Mouse (Mus musculus): ENCODE measurements at regions not wholly inside any gene's neighbourhood (a gene's known extent, or its start where the extent isn't known, plus 50 kb on each side); places are given as distances from the start of the nearest gene placed in this dataset.
A peak's percentile ranks its signal among the peaks of the same experiment; 100 is the strongest.
"Not testable (repeated sequence)": the region's sequence is repeated elsewhere in the genome, so short reads cannot be mapped to it uniquely, and the experiment has no call there.

GRCm38 (mm10) chr4:131160135-131160534 lies 215.9 kb downstream of the Matn1 start:
- DNase-seq (ENCODE audit: low spot score) = peak; percentile 38

- no peak for DNase-seq (ENCODE audit: low spot score)
Observed at GRCm38 (mm10) chr4:131161501-131161900, 217.3 kb downstream of the Matn1 start.

- peak; percentile 31 for DNase-seq (ENCODE audit: low spot score)
Observed at GRCm38 (mm10) chr4:131163782-131164315, 219.7 kb downstream of the Matn1 start.

- no peak for DNase-seq (ENCODE audit: low spot score)
Observed at GRCm38 (mm10) chr4:131166574-131167270, 222.5 kb downstream of the Matn1 start.

GRCm38 (mm10) chr4:131167921-131168320 lies 223.7 kb downstream of the Matn1 start:
- no peak for DNase-seq (ENCODE audit: low spot score)

- DNase-seq (ENCODE audit: low spot score) = peak; percentile 35
Observed at GRCm38 (mm10) chr4:131173783-131174460, 229.7 kb downstream of the Matn1 start.

GRCm38 (mm10) chr4:131176701-131177100 lies 232.5 kb downstream of the Matn1 start:
- no peak for DNase-seq (ENCODE audit: low spot score)

GRCm38 (mm10) chr4:131177889-131178288 lies 233.7 kb downstream of the Matn1 start:
- peak; percentile 59 for DNase-seq (ENCODE audit: low spot score)

GRCm38 (mm10) chr4:131178642-131179041 lies 234.5 kb downstream of the Matn1 start:
- not testable (repeated sequence) for DNase-seq (ENCODE audit: low spot score)

GRCm38 (mm10) chr4:131188066-131188465 lies 243.9 kb downstream of the Matn1 start:
- no peak for DNase-seq (ENCODE audit: low spot score)

- DNase-seq (ENCODE audit: low spot score) = no peak
Observed at GRCm38 (mm10) chr4:131191106-131191880, 247.1 kb downstream of the Matn1 start.

- no peak for DNase-seq (ENCODE audit: low spot score)
Observed at GRCm38 (mm10) chr4:131193900-131194419, 249.8 kb downstream of the Matn1 start.

GRCm38 (mm10) chr4:131196147-131196546 lies 252.0 kb downstream of the Matn1 start:
- DNase-seq (ENCODE audit: low spot score) = no peak

GRCm38 (mm10) chr4:131203721-131204120 lies 259.5 kb downstream of the Matn1 start:
- no peak for DNase-seq (ENCODE audit: low spot score)

- DNase-seq (ENCODE audit: low spot score) = no peak
Observed at GRCm38 (mm10) chr4:131204722-131205121, 260.5 kb downstream of the Matn1 start.

- no peak for DNase-seq (ENCODE audit: low spot score)
Observed at GRCm38 (mm10) chr4:131205127-131205526, 260.9 kb downstream of the Matn1 start.

- no peak for DNase-seq (ENCODE audit: low spot score)
Observed at GRCm38 (mm10) chr4:131205685-131206084, 261.5 kb downstream of the Matn1 start.

GRCm38 (mm10) chr4:131206181-131206885 lies 262.1 kb downstream of the Matn1 start:
- no peak for DNase-seq (ENCODE audit: low spot score)

- DNase-seq (ENCODE audit: low spot score) = no peak
Observed at GRCm38 (mm10) chr4:131206886-131207200, 262.7 kb downstream of the Matn1 start.

GRCm38 (mm10) chr4:131207249-131207648 lies 263.1 kb downstream of the Matn1 start:
- DNase-seq (ENCODE audit: low spot score) = no peak

GRCm38 (mm10) chr4:131208166-131208565 lies 264.0 kb downstream of the Matn1 start:
- no peak for DNase-seq (ENCODE audit: low spot score)

GRCm38 (mm10) chr4:131208637-131209036 lies 264.5 kb downstream of the Matn1 start:
- no peak for DNase-seq (ENCODE audit: low spot score)
